Mouse (Mus musculus): ENCODE data around the gene Fto. TPM values are rescaled to one million over a fixed set of nuclear protein-coding genes. Genes with fewer than 3 reads are reported as not detected.

Fto gene
- polyA plus RNA-seq, 1 experiment from 2014 or later: 107 TPM

GRCm38 (mm10) chr8:91378846-91379499, 65.6 kb downstream of the Fto start:
- no peak overlapping the region for H3K27ac ChIP-seq
- no peak overlapping the region for H3K4me2 ChIP-seq
- 71% methylated on average over 13 of the region's 13 CpGs for WGBS
- no peaks in the 10 kb centered on the region for H3K9me3 ChIP-seq
- peaks cover 80% of the 10 kb centered on the region for H3K4me1 ChIP-seq
- H3K27me3 ChIP-seq: no peaks in the 10 kb centered on the region
- no peak for ATAC-seq (ENCODE audit: insufficient number of reproducible peaks, insufficient read depth, low FRiP score, low TSS enrichment, low read depth)
- H3K4me3 ChIP-seq: no peak overlapping the region
- no peak overlapping the region for H3K9ac ChIP-seq
- H3K36me3 ChIP-seq: no peaks in the 10 kb centered on the region

DNA sequence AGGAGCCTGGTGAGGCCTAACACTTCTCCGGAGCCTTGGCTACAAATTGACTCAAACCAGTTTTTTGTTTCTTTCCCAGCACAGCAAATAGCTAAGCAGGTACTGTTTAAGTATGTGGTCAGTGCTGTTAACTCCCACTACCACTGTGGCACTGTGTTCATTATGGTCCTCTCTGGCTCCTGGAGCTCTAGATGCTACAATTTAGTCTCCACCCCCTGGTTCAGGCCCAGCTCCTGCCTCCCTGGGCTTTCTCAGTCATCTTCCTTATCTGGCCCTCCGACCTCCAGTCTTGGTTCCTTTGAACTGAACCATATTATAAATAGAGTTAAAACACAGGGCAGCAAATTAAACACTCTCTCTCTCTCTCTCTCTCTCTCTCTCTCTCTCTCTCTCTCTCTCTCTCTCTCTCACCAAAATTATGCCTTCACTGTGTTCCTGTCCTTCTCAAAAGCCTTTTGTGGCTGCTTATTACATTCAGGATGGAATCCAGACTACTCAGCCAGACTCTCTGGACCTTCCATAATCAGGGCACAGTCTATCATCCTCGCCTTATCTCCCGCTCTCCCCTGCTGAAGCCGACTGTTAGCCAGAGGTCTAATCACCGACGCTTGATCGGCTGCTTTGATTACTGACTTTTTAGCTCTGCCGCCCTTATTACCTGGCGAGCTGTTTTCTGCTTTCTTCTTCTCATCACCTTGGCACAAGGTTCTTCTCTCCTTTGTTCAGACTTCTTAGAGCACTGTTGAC, 67.6 kb downstream of the Fto start:
- no peaks in the 10 kb centered on the region for H3K36me3 ChIP-seq
- H3K4me3 ChIP-seq: no peak overlapping the region
- 0 out of 2 replicates have a peak overlapping the region, but pooled peaks have one; percentile 28 for H3K27ac ChIP-seq
- 33% methylated on average over 10 of the region's 10 CpGs for WGBS
- peak overlapping the region; percentile 16; the same call in 1 of the 2 replicates for H3K4me2 ChIP-seq
- no peaks in the 10 kb centered on the region for H3K27me3 ChIP-seq
- H3K9ac ChIP-seq: 0 out of 2 replicates have a peak overlapping the region, but pooled peaks have one; percentile 27
- peaks cover 69% of the 10 kb centered on the region for H3K4me1 ChIP-seq
- no peaks in the 10 kb centered on the region for H3K9me3 ChIP-seq
- ATAC-seq (ENCODE audit: insufficient number of reproducible peaks, insufficient read depth, low FRiP score, low TSS enrichment, low read depth): no peak

DNA sequence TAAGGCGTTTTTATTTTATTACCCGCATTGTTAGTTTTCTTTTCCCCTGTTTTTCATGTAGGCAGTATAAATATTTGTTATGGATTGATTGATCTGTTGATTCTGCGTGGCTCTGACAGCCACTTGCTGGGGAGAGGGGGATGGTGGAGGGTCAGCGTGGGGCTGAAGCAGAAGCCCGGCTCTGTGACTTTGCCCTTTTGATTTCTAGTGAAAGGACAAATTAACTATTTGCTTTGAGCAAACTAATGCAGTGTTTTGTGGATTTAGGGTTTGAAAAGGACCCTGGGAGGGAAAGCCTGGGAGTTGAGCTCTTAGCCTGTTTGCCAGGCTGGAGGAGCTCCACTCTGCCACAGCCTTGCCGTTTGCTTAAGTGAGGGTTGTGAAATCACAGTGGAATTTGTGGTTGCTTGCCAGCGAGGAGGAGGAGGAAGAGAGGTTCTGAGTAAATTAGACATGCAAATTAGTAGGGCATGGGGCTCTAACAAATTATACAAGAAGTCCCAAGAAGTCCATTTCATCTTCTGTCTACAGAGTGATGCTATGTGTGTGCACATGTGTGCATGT, 68.3 kb downstream of the Fto start:
- Histone ChIP-seq H3K27me3 (no peaks in the 10 kb centered on the region), H3K4me1 (peaks cover 63% of the 10 kb centered on the region), H3K4me3 (no peak overlapping the region), H3K9ac (peak overlapping the region; percentile 27; the same call in 1 of the 2 replicates), H3K36me3 (no peaks in the 10 kb centered on the region), H3K27ac (0 out of 2 replicates have a peak overlapping the region, but pooled peaks have one; percentile 28), H3K9me3 (no peaks in the 10 kb centered on the region), H3K4me2 (peak overlapping the region; percentile 16; the same call in 1 of the 2 replicates)
- ATAC-seq (ENCODE audit: insufficient number of reproducible peaks, insufficient read depth, low FRiP score, low TSS enrichment, low read depth): no peak
- WGBS: 20% methylated on average over 7 of the region's 7 CpGs

GRCm38 (mm10) chr8:91383210-91383609, 69.9 kb downstream of the Fto start:
- Histone ChIP-seq H3K4me1 (peaks cover 53% of the 10 kb centered on the region), H3K9me3 (no peaks in the 10 kb centered on the region), H3K36me3 (no peaks in the 10 kb centered on the region), H3K27me3 (no peaks in the 10 kb centered on the region), H3K4me3 (no peak overlapping the region), H3K4me2 (peak overlapping the region; percentile 11; the same call in 1 of the 2 replicates), H3K9ac (no peak overlapping the region), H3K27ac (no peak overlapping the region; the same call in 1 of the 2 replicates)
- ATAC-seq (ENCODE audit: insufficient number of reproducible peaks, insufficient read depth, low FRiP score, low TSS enrichment, low read depth): no peak
- 48% methylated on average over 3 of the region's 3 CpGs for WGBS

- Histone ChIP-seq H3K9ac (no peak overlapping the region), H3K4me3 (no peak overlapping the region), H3K4me2 (peak overlapping the region; percentile 11; the same call in 1 of the 2 replicates), H3K9me3 (no peaks in the 10 kb centered on the region), H3K27me3 (no peaks in the 10 kb centered on the region), H3K36me3 (no peaks in the 10 kb centered on the region), H3K4me1 (peaks cover 57% of the 10 kb centered on the region), H3K27ac (peak overlapping the region; percentile 28; the same call in 1 of the 2 replicates)
- ATAC-seq (ENCODE audit: insufficient number of reproducible peaks, insufficient read depth, low FRiP score, low TSS enrichment, low read depth): no peak
- WGBS: 37% methylated on average over 11 of the region's 11 CpGs
Observed at GRCm38 (mm10) chr8:91383811-91384210, 70.5 kb downstream of the Fto start.

- H3K9ac ChIP-seq: no peak overlapping the region
- H3K27ac ChIP-seq: 0 out of 2 replicates have a peak overlapping the region, but pooled peaks have one; percentile 28
- peaks cover 57% of the 10 kb centered on the region for H3K4me1 ChIP-seq
- H3K9me3 ChIP-seq: no peaks in the 10 kb centered on the region
- ATAC-seq (ENCODE audit: insufficient number of reproducible peaks, insufficient read depth, low FRiP score, low TSS enrichment, low read depth): no peak
- 86% methylated on average over 3 of the region's 3 CpGs for WGBS
- H3K27me3 ChIP-seq: no peaks in the 10 kb centered on the region
- no peaks in the 10 kb centered on the region for H3K36me3 ChIP-seq
- H3K4me2 ChIP-seq: no peak overlapping the region
- no peak overlapping the region for H3K4me3 ChIP-seq
Observed at GRCm38 (mm10) chr8:91384389-91384788, 71.1 kb downstream of the Fto start.

DNA sequence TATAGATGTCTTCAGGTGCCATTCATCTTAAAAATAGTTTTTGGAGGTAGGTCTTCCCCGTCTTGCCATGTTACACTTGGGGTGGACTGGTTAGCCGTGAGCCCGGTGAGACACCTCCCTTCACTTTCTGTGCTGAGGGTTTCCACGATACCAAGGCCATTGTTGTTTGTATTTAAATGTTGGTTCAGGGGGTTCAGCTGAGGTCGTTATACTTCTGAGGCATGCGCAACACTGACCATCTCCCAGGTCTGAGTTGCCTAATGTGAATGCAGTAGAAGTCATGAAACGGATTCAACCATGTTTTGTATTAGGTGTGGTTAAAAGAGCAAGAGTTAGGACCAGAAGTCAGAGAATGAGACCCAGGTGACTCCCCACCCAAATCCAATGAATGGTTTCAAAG, 72.5 kb downstream of the Fto start:
- H3K9ac ChIP-seq: no peak overlapping the region
- H3K36me3 ChIP-seq: no peaks in the 10 kb centered on the region
- H3K4me3 ChIP-seq: no peak overlapping the region
- peaks cover 58% of the 10 kb centered on the region for H3K4me1 ChIP-seq
- H3K4me2 ChIP-seq: no peak overlapping the region
- no peak overlapping the region for H3K27ac ChIP-seq
- no peaks in the 10 kb centered on the region for H3K9me3 ChIP-seq
- ATAC-seq (ENCODE audit: insufficient number of reproducible peaks, insufficient read depth, low FRiP score, low TSS enrichment, low read depth): no peak
- WGBS: 93% methylated on average over 7 of the region's 7 CpGs
- H3K27me3 ChIP-seq: no peaks in the 10 kb centered on the region

- Histone ChIP-seq H3K36me3 (no peaks in the 10 kb centered on the region), H3K9me3 (no peaks in the 10 kb centered on the region), H3K4me1 (peaks cover 70% of the 10 kb centered on the region), H3K27me3 (no peaks in the 10 kb centered on the region), H3K4me3 (no peak overlapping the region), H3K4me2 (no peak overlapping the region), H3K27ac (peak overlapping the region; percentile 41; the same call in 1 of the 2 replicates), H3K9ac (no peak overlapping the region)
- WGBS: 65% methylated on average over 9 of the region's 9 CpGs
- no peak for ATAC-seq (ENCODE audit: insufficient number of reproducible peaks, insufficient read depth, low FRiP score, low TSS enrichment, low read depth)
Observed at GRCm38 (mm10) chr8:91390369-91391020, 77.2 kb downstream of the Fto start.

GRCm38 (mm10) chr8:91392261-91392660, 78.9 kb downstream of the Fto start:
- no peaks in the 10 kb centered on the region for H3K27me3 ChIP-seq
- H3K27ac ChIP-seq: peak overlapping the region; percentile 52
- no peak overlapping the region for H3K4me3 ChIP-seq
- no peak overlapping the region for H3K9ac ChIP-seq
- WGBS: 25% methylated on average over 7 of the region's 7 CpGs
- H3K9me3 ChIP-seq: no peaks in the 10 kb centered on the region
- ATAC-seq (ENCODE audit: insufficient number of reproducible peaks, insufficient read depth, low FRiP score, low TSS enrichment, low read depth): no peak
- H3K4me2 ChIP-seq: no peak overlapping the region
- peaks cover 70% of the 10 kb centered on the region for H3K4me1 ChIP-seq
- H3K36me3 ChIP-seq: no peaks in the 10 kb centered on the region

GRCm38 (mm10) chr8:91395340-91396055, 82.2 kb downstream of the Fto start:
- Histone ChIP-seq H3K9ac (no peak overlapping the region), H3K9me3 (no peaks in the 10 kb centered on the region), H3K27ac (no peak overlapping the region), H3K4me3 (no peak overlapping the region), H3K4me2 (no peak overlapping the region), H3K36me3 (no peaks in the 10 kb centered on the region), H3K4me1 (peaks cover 46% of the 10 kb centered on the region), H3K27me3 (no peaks in the 10 kb centered on the region)
- 72% methylated on average over 6 of the region's 6 CpGs for WGBS
- ATAC-seq (ENCODE audit: insufficient number of reproducible peaks, insufficient read depth, low FRiP score, low TSS enrichment, low read depth): no peak

GRCm38 (mm10) chr8:91398053-91398452, 84.7 kb downstream of the Fto start:
- no peak overlapping the region for H3K27ac ChIP-seq
- ATAC-seq (ENCODE audit: insufficient number of reproducible peaks, insufficient read depth, low FRiP score, low TSS enrichment, low read depth): no peak
- 86% methylated on average over 5 of the region's 5 CpGs for WGBS

More at GRCm38 (mm10) chr8:91398053-91398452, 84.7 kb downstream of the Fto start:
- Histone ChIP-seq H3K9me3 (no peaks in the 10 kb centered on the region), H3K27me3 (no peaks in the 10 kb centered on the region), H3K4me1 (peaks cover 22% of the 10 kb centered on the region), H3K4me2 (no peak overlapping the region), H3K9ac (no peak overlapping the region), H3K4me3 (no peak overlapping the region), H3K36me3 (0 out of 2 replicates have a peak, but pooled peaks cover 5% of the 10 kb centered on the region)
